In genomic region chr3:122486193-122486592, GRCm38 (mm10) we compare ENCODE assay signal across 14 mouse cellular contexts.
"Had no signal": no experiment of that assay in that cellular context is flagged by ENCODE, and none has a peak within 500 bp of the region (broad histone marks: within the 10 kb centered on the region; RNA-seq: fewer than 3 reads in every experiment).

No protein-coding gene starts in this region.

- H3K4me2 ChIP-seq: lung, embryonic 14.5 days; midbrain, embryonic 12.5 days; midbrain, embryonic 15.5 days; neural tube, embryonic 13.5 days had no signal

- H3K27ac ChIP-seq: liver, embryonic 14.5 days; macrophage; midbrain, embryonic 12.5 days; midbrain, embryonic 15.5 days; neural tube, embryonic 13.5 days; stomach, postnatal 0 days had no signal

- H3K27me3 ChIP-seq: midbrain, embryonic 12.5 days; midbrain, embryonic 15.5 days; neural tube, embryonic 13.5 days had no signal

- H3K9ac ChIP-seq: liver, embryonic 14.5 days; liver, postnatal 0 days; lung, embryonic 14.5 days; midbrain, embryonic 12.5 days; midbrain, embryonic 15.5 days; neural tube, embryonic 13.5 days had no signal

- H3K4me3 ChIP-seq: midbrain, embryonic 12.5 days; midbrain, embryonic 15.5 days; neural tube, embryonic 13.5 days had no signal

- DNase-seq: kidney, postnatal 14 days; kidney, postnatal 4 days; liver, postnatal 0 days; lung, embryonic 14.5 days; thymus, adult 2 months; thymus, postnatal 14 days; thymus, postnatal 4 days had no signal

- H3K9me3 ChIP-seq: midbrain, embryonic 12.5 days; midbrain, embryonic 15.5 days; neural tube, embryonic 13.5 days had no signal

- H3K36me3 ChIP-seq: midbrain, embryonic 12.5 days; midbrain, embryonic 15.5 days; neural tube, embryonic 13.5 days had no signal

- ATAC-seq: liver, postnatal 0 days; lung, postnatal 0 days; midbrain, embryonic 15.5 days had no signal
